Mouse (Mus musculus): Measurements from ENCODE around the gene Vash1. TPM values are rescaled to one million over a fixed set of nuclear protein-coding genes. Genes with fewer than 3 reads are reported as not detected.
A peak's percentile ranks its signal among the peaks of the same experiment; 100 is the strongest.

Vash1 gene
- polyA plus RNA-seq, 1 experiment from 2014 or later: 34.0 TPM

- peaks cover 28% of the 10 kb centered on the region for H3K4me1 ChIP-seq (replicated peaks)
- WGBS: under 1% methylated on average over 44 of the region's 44 CpGs
- H3K4me2 ChIP-seq: peak within 1 kb of the TSS; percentile 91
- H3K9me3 ChIP-seq: no peaks in the 10 kb centered on the region
- peak; percentile 99 for ATAC-seq (ENCODE audit: low read depth)
- no peaks in the 10 kb centered on the region for H3K27me3 ChIP-seq
- H3K4me3 ChIP-seq: peak within 1 kb of the TSS; percentile 78
- peak within 1 kb of the TSS; percentile 80 for H3K27ac ChIP-seq (replicated peaks)
- peaks cover 6% of the 10 kb centered on the region; the same call in 1 of the 2 replicates for H3K36me3 ChIP-seq
- H3K9ac ChIP-seq: peak within 1 kb of the TSS; percentile 83
Observed at GRCm38 (mm10) chr12:86726120-86726640, 47.7 kb downstream of the Vash1 start, which contains the start of gene Angel1. TSS of gene Angel1 (minus strand) at chr12:86726460.

GRCm38 (mm10) chr12:86734319-86734810, 55.9 kb downstream of the Vash1 start, which contains the start of gene Lrrc74a:
TSS of gene Lrrc74a (plus strand) at chr12:86734369.
- no peaks in the 10 kb centered on the region for H3K27me3 ChIP-seq
- H3K4me3 ChIP-seq: no peak within 1 kb of the TSS
- H3K27ac ChIP-seq (replicated peaks): no peak within 1 kb of the TSS
- no peak within 1 kb of the TSS for H3K4me2 ChIP-seq
- no peak for ATAC-seq (ENCODE audit: low read depth)
- 76% methylated on average over 8 of the region's 8 CpGs for WGBS
- no peaks in the 10 kb centered on the region for H3K9me3 ChIP-seq
- no peak within 1 kb of the TSS for H3K9ac ChIP-seq
- no peaks in the 10 kb centered on the region for H3K36me3 ChIP-seq
- no peaks in the 10 kb centered on the region for H3K4me1 ChIP-seq (replicated peaks)

Other genes starting within 250 kb of the Vash1 start
- 12.6 and 16.1 TPM in 2 replicates for gene Angel1, start 47.8 kb downstream of the Vash1 start, polyA plus RNA-seq (2015; fragmentation: Nextera tagmentation; extraction: Ambion mirVana)
- gene Lrrc74a, start 55.7 kb downstream of the Vash1 start, polyA plus RNA-seq (2015; fragmentation: Nextera tagmentation; extraction: Ambion mirVana): not detected in 2 replicates
- gene Irf2bpl, start 206.1 kb downstream of the Vash1 start, polyA plus RNA-seq (2015; fragmentation: Nextera tagmentation; extraction: Ambion mirVana): 59.9 and 60.7 TPM in 2 replicates